Mouse (Mus musculus): ENCODE results near the gene Plekhm3. TPM values are rescaled to one million over a fixed set of nuclear protein-coding genes. Genes with fewer than 3 reads are reported as not detected.
"Not testable (repeated sequence)": the region's sequence is repeated elsewhere in the genome, so short reads cannot be mapped to it uniquely, and the experiment has no call there.

The Plekhm3 gene
- 1 to 10 TPM; 7.5 to 8.6 TPM for total RNA-seq (2021)

- intact Hi-C loops (cut with DNase I) = no loop called here
- peak; percentile 81 to 86 for DNase-seq
These were observed at the start of gene Plekhm3 for GRCm38 (mm10) chr1:64956479-64956961. Plekhm3 (minus strand) TSS chr1:64956824.

- intact Hi-C loops (cut with DNase I) = no loop called here
- DNase-seq = no peak
These were observed 49.0 kb upstream of the Plekhm3 start for GRCm38 (mm10) chr1:65005575-65005974.

- intact Hi-C loops (cut with DNase I) = no loop called here
- DNase-seq = no peak
These were observed 47.9 kb upstream of the Plekhm3 start for GRCm38 (mm10) chr1:65004526-65004925.

GRCm38 (mm10) chr1:64993206-64993605, 36.6 kb upstream of the Plekhm3 start:
- intact Hi-C loops (cut with DNase I) = no loop called here
- DNase-seq = no peak

- DNase-seq = no peak
- intact Hi-C loops (cut with DNase I) = loop anchor here (5.0 kb wide), 2 partner anchors 71 to 251 kb away; partner anchors contain the start of gene Fzd5
These were observed 31.6 kb upstream of the Plekhm3 start for GRCm38 (mm10) chr1:64988176-64988575.

GRCm38 (mm10) chr1:64986120-64986519, 29.5 kb upstream of the Plekhm3 start:
- DNase-seq = peak; percentile 47 to 62
- intact Hi-C loops (cut with DNase I) = loop anchor here (1.0 to 5.0 kb wide), 4 partner anchors 69 to 369 kb away; partner anchors contain the start of genes Fzd5 and Mettl21a

GRCm38 (mm10) chr1:64983247-64983646, 26.6 kb upstream of the Plekhm3 start:
- no peak for DNase-seq
- intact Hi-C loops (cut with DNase I) = no loop called here

GRCm38 (mm10) chr1:64978321-64978799, 21.7 kb upstream of the Plekhm3 start:
- intact Hi-C loops (cut with DNase I) = no loop called here
- no peak for DNase-seq

GRCm38 (mm10) chr1:64975346-64975745, 18.7 kb upstream of the Plekhm3 start:
- intact Hi-C loops (cut with DNase I) = no loop called here

GRCm38 (mm10) chr1:64970685-64971084, 14.1 kb upstream of the Plekhm3 start:
- intact Hi-C loops (cut with DNase I) = no loop called here
- no peak for DNase-seq

More at GRCm38 (mm10) chr1:64975346-64975745, 18.7 kb upstream of the Plekhm3 start:
- no peak for DNase-seq

- intact Hi-C loops (cut with DNase I) = no loop called here
- DNase-seq = no peak
These were observed 431 bp upstream of the Plekhm3 start for GRCm38 (mm10) chr1:64957021-64957489.

GRCm38 (mm10) chr1:64954786-64955185, 1.8 kb downstream of the Plekhm3 start:
- DNase-seq; intact Hi-C loops (cut with DNase I): not testable (repeated sequence)

- intact Hi-C loops (cut with DNase I) = no loop called here
- no peak for DNase-seq
These were observed 6.4 kb downstream of the Plekhm3 start for GRCm38 (mm10) chr1:64950271-64950670.

- intact Hi-C loops (cut with DNase I) = no loop called here
- no peak for DNase-seq
These were observed 7.2 kb downstream of the Plekhm3 start for GRCm38 (mm10) chr1:64949377-64949776.

GRCm38 (mm10) chr1:64946106-64946505, 10.5 kb downstream of the Plekhm3 start:
- intact Hi-C loops (cut with DNase I) = no loop called here
- DNase-seq = no peak

- intact Hi-C loops (cut with DNase I) = no loop called here
These were observed 11.3 kb downstream of the Plekhm3 start for GRCm38 (mm10) chr1:64945214-64945785.

GRCm38 (mm10) chr1:64944746-64945145, 11.9 kb downstream of the Plekhm3 start:
- intact Hi-C loops (cut with DNase I) = no loop called here
- DNase-seq = no peak

More at GRCm38 (mm10) chr1:64945214-64945785, 11.3 kb downstream of the Plekhm3 start:
- no peak for DNase-seq

GRCm38 (mm10) chr1:64942006-64942755, 14.4 kb downstream of the Plekhm3 start:
- no peak for DNase-seq
- intact Hi-C loops (cut with DNase I) = no loop called here

GRCm38 (mm10) chr1:64938907-64939306, 17.7 kb downstream of the Plekhm3 start:
- intact Hi-C loops (cut with DNase I) = no loop called here
- no peak for DNase-seq

- no peak for DNase-seq
- intact Hi-C loops (cut with DNase I) = no loop called here
These were observed 18.9 kb downstream of the Plekhm3 start for GRCm38 (mm10) chr1:64937692-64938091.

GRCm38 (mm10) chr1:64932921-64933320, 23.7 kb downstream of the Plekhm3 start:
- intact Hi-C loops (cut with DNase I) = no loop called here

More at GRCm38 (mm10) chr1:64932921-64933320, 23.7 kb downstream of the Plekhm3 start:
- DNase-seq = no peak

Measured in heart, postnatal 36 days (tissue).